Mouse (Mus musculus) ES-CJ7 (cell line): ENCODE data around the gene Slc39a11.

Source experiments
- DNase-seq: peaks from one replicate; pipeline ENCODE4 v3.0.0; 2011; ENCODE audit warnings: low read depth, low spot score

Slc39a11 gene

DNA sequence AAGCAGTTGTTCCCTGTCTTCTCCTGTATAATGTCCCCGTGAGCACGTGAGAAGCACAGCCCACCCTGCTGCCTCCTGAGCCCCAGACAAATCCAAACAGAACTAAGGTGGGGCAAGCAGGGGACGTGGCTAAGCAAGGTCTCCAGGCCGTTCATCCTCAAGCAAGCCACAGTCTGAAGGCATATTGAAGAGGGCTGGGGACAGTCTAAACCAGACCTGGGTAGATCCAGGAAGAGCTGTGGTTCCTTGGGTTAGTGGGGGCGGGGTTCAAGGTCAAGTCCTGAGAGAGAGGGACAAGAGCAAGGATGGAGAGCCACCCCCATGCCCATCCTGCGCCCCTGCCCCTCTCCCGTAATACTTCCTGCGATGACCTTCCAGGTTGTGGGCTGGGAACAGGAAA, 452.3 kb downstream of the Slc39a11 start:
- DNase-seq: peak; percentile 53

GRCm38 (mm10) chr11:113196234-113197007, 453.5 kb downstream of the Slc39a11 start:
- DNase-seq: no peak
